Mouse (Mus musculus): ENCODE results near the gene Fbln7.

- TF ChIP-seq CTCF (IDR thresholded peaks at IDR 0.05 in 2 of 3, conservative IDR thresholded peaks at IDR 0.05 in 1 of 3; ENCODE audit: control insufficient read depth in 1 of 3, insufficient read depth in 1 of 3, low read depth in 2 of 3, low read length in 3 of 3, poor library complexity in 1 of 3, severe bottlenecking in 1 of 3) (no peak), RAD21 (IDR thresholded peaks at IDR 0.05; ENCODE audit: low read depth, low read length) (no peak), GATA1 (IDR thresholded peaks at IDR 0.05; ENCODE audit: low read depth, low read length) (no peak), EP300 (IDR thresholded peaks at IDR 0.05; ENCODE audit: low read depth in 1 of 2, low read length in 2 of 2) (no peak), KAT2A (conservative IDR thresholded peaks at IDR 0.05; ENCODE audit: low read depth, low read length) (no peak), POLR2AphosphoS5 (IDR thresholded peaks at IDR 0.05; ENCODE audit: borderline replicate concordance, low read depth, low read length) (no peak)
Observed at GRCm38 (mm10) chr2:128902843-128903242, 40.1 kb downstream of the Fbln7 start.
